Mouse (Mus musculus) CD4-positive, CD25-positive, alpha-beta regulatory T cell, adult 4 months (primary cell): ENCODE measurements around the gene Nek6. TPM values are rescaled to one million over a fixed set of nuclear protein-coding genes. Genes with fewer than 3 reads are reported as not detected.

Source experiments
- ATAC-seq: one replicate; pipeline ENCODE4 v1.8.0; 2017
- polyA plus RNA-seq, 2 experiments: library from polyadenylated mRNA; unstranded; fragments of 100-300 nt; shearing (Covaris generic); gene quantifications; one replicate each; pipeline ENCODE4 v1.2.1; 2017

Nek6 gene
- polyA plus RNA-seq, 2 experiments from 2014 or later, result 2.9 to 3.1 TPM

GRCm38 (mm10) chr2:38509004-38509719 is 2.3 kb upstream of the Nek6 start:
- ATAC-seq, result no peak

- peak; percentile 40 for ATAC-seq
These were observed 1.3 kb upstream of the Nek6 start for GRCm38 (mm10) chr2:38510120-38510519.

GRCm38 (mm10) chr2:38512308-38513182 is 1.1 kb downstream of the Nek6 start:
- peak; percentile 7 for ATAC-seq

- no peak for ATAC-seq
These were observed 1.7 kb downstream of the Nek6 start for GRCm38 (mm10) chr2:38513183-38513529.

- peak; percentile 19 for ATAC-seq
These were observed 3.0 kb downstream of the Nek6 start for GRCm38 (mm10) chr2:38514411-38514810.

- ATAC-seq, result no peak
These were observed 4.0 kb downstream of the Nek6 start for GRCm38 (mm10) chr2:38515446-38515845.

GRCm38 (mm10) chr2:38516471-38516870 is 5.0 kb downstream of the Nek6 start:
- ATAC-seq, result no peak

- ATAC-seq, result no peak
These were observed 5.6 kb downstream of the Nek6 start for GRCm38 (mm10) chr2:38517045-38517444.

- no peak for ATAC-seq
These were observed 7.3 kb downstream of the Nek6 start for GRCm38 (mm10) chr2:38518719-38519118.

- no peak for ATAC-seq
These were observed 8.5 kb downstream of the Nek6 start for GRCm38 (mm10) chr2:38519934-38520333.

- ATAC-seq, result no peak
These were observed 10.2 kb downstream of the Nek6 start for GRCm38 (mm10) chr2:38521618-38522017.

- no peak for ATAC-seq
These were observed 10.9 kb downstream of the Nek6 start for GRCm38 (mm10) chr2:38522354-38522753.

GRCm38 (mm10) chr2:38523781-38524445 is 12.5 kb downstream of the Nek6 start:
- no peak for ATAC-seq

- ATAC-seq, result no peak
These were observed 13.6 kb downstream of the Nek6 start for GRCm38 (mm10) chr2:38525034-38525433.

- no peak for ATAC-seq
These were observed 18.2 kb downstream of the Nek6 start for GRCm38 (mm10) chr2:38529582-38530152.

GRCm38 (mm10) chr2:38530955-38531381 is 19.5 kb downstream of the Nek6 start:
- ATAC-seq, result no peak

- no peak for ATAC-seq
These were observed 21.9 kb downstream of the Nek6 start for GRCm38 (mm10) chr2:38533322-38533721.

- ATAC-seq, result no peak
These were observed 22.3 kb downstream of the Nek6 start for GRCm38 (mm10) chr2:38533767-38534166.

GRCm38 (mm10) chr2:38534241-38534940 is 22.9 kb downstream of the Nek6 start:
- no peak for ATAC-seq

GRCm38 (mm10) chr2:38535051-38535450 is 23.6 kb downstream of the Nek6 start:
- no peak for ATAC-seq

- ATAC-seq, result peak; percentile 37
These were observed 24.2 kb downstream of the Nek6 start for GRCm38 (mm10) chr2:38535521-38536220.

- ATAC-seq, result peak; percentile 92
These were observed 24.9 kb downstream of the Nek6 start for GRCm38 (mm10) chr2:38536331-38536731.
